Mouse (Mus musculus) ES-E14 (cell line): ENCODE data around the gene Susd4.

ENCODE experiments used
- CHD2 ChIP-seq: IDR thresholded peaks from 2 replicates; pipeline ENCODE4 v1.6.1; 2014; ENCODE audit warnings: mild to moderate bottlenecking, low read depth, low read length, inconsistent platforms
- HCFC1 ChIP-seq: IDR thresholded peaks from 2 replicates; pipeline ENCODE4 v1.6.1; 2012; ENCODE audit warnings: low read length, inconsistent platforms, borderline replicate concordance; ENCODE audit not compliant: insufficient read depth
- MAFK ChIP-seq: IDR thresholded peaks from 2 replicates; pipeline ENCODE4 v1.6.1; 2014; ENCODE audit warnings: mild to moderate bottlenecking, low read depth, low read length, inconsistent platforms; ENCODE audit not compliant: insufficient read depth
- ZC3H11A ChIP-seq: IDR thresholded peaks from 2 replicates; pipeline ENCODE4 v1.6.1; 2012; ENCODE audit warnings: low read depth, mild to moderate bottlenecking, inconsistent platforms, low read length, borderline replicate concordance
- ZNF384 ChIP-seq: IDR thresholded peaks from 2 replicates; pipeline ENCODE4 v1.6.1; 2012; ENCODE audit warnings: low read depth, low read length, inconsistent platforms

DNA sequence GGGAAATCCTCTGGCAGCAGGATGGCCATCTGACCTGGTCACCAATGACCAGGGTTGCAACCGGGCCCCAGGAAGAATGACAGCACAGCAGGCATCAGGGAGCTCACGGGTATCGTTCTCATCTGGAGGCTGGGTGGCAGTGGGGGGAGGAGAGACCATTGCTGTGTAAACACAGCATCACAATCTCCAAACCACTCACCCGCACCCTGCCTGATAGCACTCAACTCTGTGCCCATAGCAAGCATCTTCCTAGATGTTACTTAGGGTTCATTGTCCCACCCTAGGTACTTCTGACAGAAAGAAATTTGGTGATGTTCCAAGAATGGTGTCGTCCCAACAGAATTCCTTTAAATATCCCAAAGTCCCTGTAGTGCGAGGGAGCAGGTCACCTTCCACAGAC is 133.4 kb downstream of the Susd4 start:
- TF ChIP-seq MAFK (no peak), ZNF384 (no peak), ZC3H11A (no peak), CHD2 (no peak), HCFC1 (no peak)
